Mouse (Mus musculus) cerebellum, adult 9-10 months (tissue): ENCODE measurements around the gene Pgbd5.

Experiments used
- DNase-seq: peaks from one replicate; pipeline ENCODE4 v3.0.0; 2022

Pgbd5 gene

GRCm38 (mm10) chr8:124343151-124343550, 96.3 kb downstream of the Pgbd5 start:
- DNase-seq, result no peak

- DNase-seq, result no peak
These were observed 98.9 kb downstream of the Pgbd5 start for GRCm38 (mm10) chr8:124340360-124341068.

GRCm38 (mm10) chr8:124339742-124340141, 99.7 kb downstream of the Pgbd5 start:
- no peak for DNase-seq

- DNase-seq, result no peak
These were observed 103.2 kb downstream of the Pgbd5 start for GRCm38 (mm10) chr8:124336302-124336701.

GRCm38 (mm10) chr8:124331706-124332105, 107.8 kb downstream of the Pgbd5 start:
- no peak for DNase-seq

- DNase-seq, result no peak
These were observed 108.4 kb downstream of the Pgbd5 start for GRCm38 (mm10) chr8:124331094-124331493.

GRCm38 (mm10) chr8:124330433-124330832, 109.0 kb downstream of the Pgbd5 start:
- peak; percentile 65 for DNase-seq

- DNase-seq, result no peak
These were observed 109.8 kb downstream of the Pgbd5 start for GRCm38 (mm10) chr8:124329690-124330089.

GRCm38 (mm10) chr8:124328259-124328658, 111.2 kb downstream of the Pgbd5 start:
- no peak for DNase-seq

GRCm38 (mm10) chr8:124323356-124323755, 116.1 kb downstream of the Pgbd5 start:
- no peak for DNase-seq

- DNase-seq, result no peak
These were observed 118.1 kb downstream of the Pgbd5 start for GRCm38 (mm10) chr8:124321227-124321840.

- DNase-seq, result no peak
These were observed 120.2 kb downstream of the Pgbd5 start for GRCm38 (mm10) chr8:124319316-124319652.
